Mouse (Mus musculus) forebrain, postnatal 0 days (tissue): Measurements from ENCODE around the gene Slc5a2. TPM values are rescaled to one million over a fixed set of nuclear protein-coding genes. Genes with fewer than 3 reads are reported as not detected.

ENCODE experiments used
- ATAC-seq: fragments of 200-750 bp; cut with Nextera tagmentation; 2 replicates; pipeline ENCODE4 v1.8.0; 2017; ENCODE audit warnings: mild to moderate bottlenecking, moderate library complexity
- DNase-seq: peaks from one replicate; pipeline ENCODE4 v3.0.0-alpha.2; 2015
- H3K27ac ChIP-seq: fragments of 300-500 bp; sonication (generic); 2 replicates; pipeline ENCODE4 v1.5.1; 2014; ENCODE audit warnings: low read depth, mild to moderate bottlenecking, antibody characterized with exemption, low read length, moderate library complexity, mixed read lengths
- H3K27me3 ChIP-seq: fragments of 300-500 bp; sonication (generic); 2 replicates; pipeline ENCODE4 v1.6.1; 2014; ENCODE audit warnings: mild to moderate bottlenecking, low read length, mixed read lengths; ENCODE audit not compliant: insufficient read depth
- H3K36me3 ChIP-seq: fragments of 300-500 bp; sonication (generic); 2 replicates; pipeline ENCODE4 v1.6.1; 2014; ENCODE audit warnings: mild to moderate bottlenecking, moderate library complexity; ENCODE audit not compliant: insufficient read depth
- H3K4me1 ChIP-seq: fragments of 300-500 bp; sonication (generic); 2 replicates; pipeline ENCODE4 v1.6.1; 2014; ENCODE audit warnings: antibody characterized with exemption; ENCODE audit not compliant: insufficient read depth
- H3K4me2 ChIP-seq: fragments of 300-500 bp; sonication (generic); 2 replicates; pipeline ENCODE4 v1.6.1; 2014; ENCODE audit warnings: low read depth, mild to moderate bottlenecking, moderate library complexity
- H3K4me3 ChIP-seq: fragments of 300-500 bp; sonication (generic); 2 replicates; pipeline ENCODE4 v1.5.1; 2014; ENCODE audit warnings: low read depth, low read length, mixed read lengths
- H3K9ac ChIP-seq: fragments of 300-500 bp; sonication (generic); 2 replicates; pipeline ENCODE4 v1.6.1; 2014; ENCODE audit warnings: mild to moderate bottlenecking
- H3K9me3 ChIP-seq: fragments of 300-500 bp; sonication (generic); 2 replicates; pipeline ENCODE4 v1.6.1; 2016; ENCODE audit warnings: low read length
- CTCF ChIP-seq: sonication (generic); IDR thresholded peaks from 2 replicates; pipeline ENCODE4 v1.5.1; 2016; ENCODE audit warnings: antibody characterized with exemption, control low read depth, low read depth
- WGBS: fragments of 180-500 bp; shearing (Covaris S2); extraction: QIAGEN DNeasy Blood & Tissue Kit; methylation state at CpG from one replicate; pipeline ENCODE4 v1.1.7; 2014; 5-methylcytosine and 5-hydroxymethylcytosine counted together
- polyA plus RNA-seq: library from polyadenylated mRNA; unstranded; fragments of >200 nt; fragmentation: Nextera tagmentation; extraction: Ambion mirVana; gene quantifications from 2 replicates; pipeline ENCODE4 v1.2.1, GENCODE M21; 2015
- total RNA-seq: library from RNA; depleted of rRNA; stranded (reverse); fragments of >200 nt; gene quantifications from 2 replicates; pipeline ENCODE4 v1.2.3, GENCODE M21; 2014

Slc5a2 gene
- total and polyA plus RNA-seq, 2 experiments from 2014 or later = 0.10 TPM; not detected in 1

- H3K27ac ChIP-seq = no peak overlapping the region
- no peaks in the 10 kb centered on the region for H3K9me3 ChIP-seq
- peaks cover 11% of the 10 kb centered on the region for H3K36me3 ChIP-seq
- no peak overlapping the region for H3K4me3 ChIP-seq
- ATAC-seq (no peak), DNase-seq (no peak)
- WGBS = 67% methylated on average over 13 of the region's 13 CpGs
- no peak for TF ChIP-seq CTCF
- H3K4me1 ChIP-seq = no peaks in the 10 kb centered on the region
- H3K27me3 ChIP-seq = no peaks in the 10 kb centered on the region
- no peak overlapping the region for H3K9ac ChIP-seq
- no peak overlapping the region for H3K4me2 ChIP-seq
Measured at GRCm38 (mm10) chr7:128267391-128267790, 1.9 kb downstream of the Slc5a2 start.

- Histone ChIP-seq H3K36me3 (peaks cover 11% of the 10 kb centered on the region), H3K9me3 (no peaks in the 10 kb centered on the region), H3K27me3 (no peaks in the 10 kb centered on the region), H3K4me2 (no peak overlapping the region), H3K27ac (no peak overlapping the region), H3K4me3 (no peak overlapping the region), H3K4me1 (no peaks in the 10 kb centered on the region), H3K9ac (no peak overlapping the region)
- WGBS = 85% methylated on average over 7 of the region's 7 CpGs
- ATAC-seq (no peak), DNase-seq (no peak)
- no peak for TF ChIP-seq CTCF
Measured at GRCm38 (mm10) chr7:128267813-128268212, 2.4 kb downstream of the Slc5a2 start.

- no peaks in the 10 kb centered on the region for H3K4me1 ChIP-seq
- DNase-seq (no peak), ATAC-seq (no peak)
- H3K4me3 ChIP-seq = no peak overlapping the region
- 59% methylated on average over 13 of the region's 13 CpGs for WGBS
- no peaks in the 10 kb centered on the region for H3K27me3 ChIP-seq
- no peaks in the 10 kb centered on the region for H3K9me3 ChIP-seq
- no peak overlapping the region for H3K27ac ChIP-seq
- no peak overlapping the region for H3K9ac ChIP-seq
- peaks cover 26% of the 10 kb centered on the region for H3K36me3 ChIP-seq
- TF ChIP-seq CTCF = no peak
- no peak overlapping the region for H3K4me2 ChIP-seq
Measured at GRCm38 (mm10) chr7:128270431-128270850, 5.0 kb downstream of the Slc5a2 start.

DNA sequence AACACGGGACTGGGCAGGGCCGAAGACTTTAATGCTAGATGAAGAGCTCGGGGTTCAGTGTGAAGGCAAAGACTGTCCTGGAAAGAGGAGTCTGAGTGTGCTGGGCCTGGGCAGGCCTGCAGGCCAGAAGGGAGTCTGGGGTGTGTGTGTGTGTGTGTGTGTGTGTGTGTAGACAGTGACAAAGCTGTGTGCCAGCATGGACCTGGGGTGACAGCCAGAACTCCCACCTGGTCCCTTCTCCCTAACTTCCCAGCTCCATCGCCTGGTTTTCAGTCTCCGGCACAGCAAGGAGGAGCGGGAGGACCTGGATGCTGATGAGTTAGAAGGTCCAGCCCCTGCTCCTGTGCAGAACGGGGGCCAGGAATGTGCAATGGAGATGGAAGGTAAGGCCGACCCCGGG lies 6.0 kb downstream of the Slc5a2 start:
- 93% methylated on average over 9 of the region's 9 CpGs for WGBS
- no peaks in the 10 kb centered on the region for H3K9me3 ChIP-seq
- H3K4me2 ChIP-seq = no peak overlapping the region
- H3K27me3 ChIP-seq = no peaks in the 10 kb centered on the region
- DNase-seq (no peak), ATAC-seq (no peak)
- H3K4me3 ChIP-seq = no peak overlapping the region
- no peaks in the 10 kb centered on the region for H3K4me1 ChIP-seq
- no peak overlapping the region for H3K27ac ChIP-seq
- no peak overlapping the region for H3K9ac ChIP-seq
- TF ChIP-seq CTCF = no peak
- H3K36me3 ChIP-seq = peaks cover 35% of the 10 kb centered on the region

- WGBS = 96% methylated on average over 6 of the region's 6 CpGs
- Histone ChIP-seq H3K27ac (no peak overlapping the region), H3K9me3 (no peaks in the 10 kb centered on the region), H3K4me1 (no peaks in the 10 kb centered on the region), H3K4me2 (no peak overlapping the region), H3K36me3 (peaks cover 48% of the 10 kb centered on the region), H3K27me3 (no peaks in the 10 kb centered on the region), H3K9ac (no peak overlapping the region), H3K4me3 (no peak overlapping the region)
- no peak for ATAC-seq
- TF ChIP-seq CTCF = no peak
- no peak for DNase-seq
Measured at GRCm38 (mm10) chr7:128276051-128276450, 10.6 kb downstream of the Slc5a2 start.

GRCm38 (mm10) chr7:128279750-128280149 lies 14.3 kb downstream of the Slc5a2 start:
- H3K9me3 ChIP-seq = no peaks in the 10 kb centered on the region
- H3K4me3 ChIP-seq = no peak overlapping the region
- H3K27me3 ChIP-seq = no peaks in the 10 kb centered on the region
- ATAC-seq (no peak), DNase-seq (no peak)
- no peak for TF ChIP-seq CTCF
- H3K9ac ChIP-seq = no peak overlapping the region
- peaks cover 30% of the 10 kb centered on the region for H3K36me3 ChIP-seq
- H3K4me1 ChIP-seq = no peaks in the 10 kb centered on the region
- 89% methylated on average over 4 of the region's 4 CpGs for WGBS
- no peak overlapping the region for H3K4me2 ChIP-seq
- H3K27ac ChIP-seq = no peak overlapping the region

DNA sequence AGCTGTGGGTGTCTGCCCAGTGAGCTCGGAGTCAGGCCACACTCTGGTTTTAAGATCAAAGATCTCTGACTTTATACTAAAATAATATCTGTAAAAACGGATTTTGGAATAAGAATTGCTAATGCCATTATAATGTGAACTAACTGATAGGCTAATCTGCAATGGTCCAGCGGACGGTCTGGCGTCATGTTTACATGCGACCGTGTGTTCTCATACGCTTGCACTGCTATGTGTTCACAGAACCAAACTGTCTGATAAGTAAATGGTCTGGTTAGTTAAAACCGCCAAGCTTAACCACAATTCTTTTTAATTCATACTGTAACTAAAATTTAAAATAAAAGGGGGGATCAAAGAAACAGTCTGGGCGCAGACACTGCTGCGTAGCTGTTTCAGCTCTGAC lies 16.3 kb downstream of the Slc5a2 start:
- Histone ChIP-seq H3K27ac (no peak overlapping the region), H3K9ac (no peak overlapping the region), H3K4me1 (no peaks in the 10 kb centered on the region), H3K9me3 (no peaks in the 10 kb centered on the region), H3K27me3 (no peaks in the 10 kb centered on the region), H3K36me3 (peaks cover 13% of the 10 kb centered on the region), H3K4me2 (no peak overlapping the region), H3K4me3 (no peak overlapping the region)
- ATAC-seq (no peak), DNase-seq (no peak)
- no peak for TF ChIP-seq CTCF
- WGBS = 84% methylated on average over 11 of the region's 11 CpGs
